Mouse (Mus musculus) megakaryocyte progenitor cell, adult 5-6 weeks (primary cell): ENCODE data around the gene Kcnn4. TPM values are rescaled to one million over a fixed set of nuclear protein-coding genes. Genes with fewer than 3 reads are reported as not detected.
A peak's percentile ranks its signal among the peaks of the same experiment; 100 is the strongest.

Source experiments
- ATAC-seq: replicated peaks from 2 replicates; pipeline ENCODE4 v1.8.0; 2016; ENCODE audit warnings: mild to moderate bottlenecking, moderate TSS enrichment, inconsistent platforms; ENCODE audit not compliant: poor library complexity
- total RNA-seq, 2 experiments: library from RNA; stranded (forward) in 1 of 2; stranded (reverse) in 1 of 2; fragments of 157-497, 149-512 nt in 1 of 2; fragments of 200-1000 nt in 1 of 2; gene quantifications; 2 replicates each; pipeline versions ENCODE4 v1.2.3 to v1.2.4; 2015 to 2017

The Kcnn4 gene
- total RNA-seq, 2 experiments from 2014 or later: 28.0 to 48.6 TPM

DNA sequence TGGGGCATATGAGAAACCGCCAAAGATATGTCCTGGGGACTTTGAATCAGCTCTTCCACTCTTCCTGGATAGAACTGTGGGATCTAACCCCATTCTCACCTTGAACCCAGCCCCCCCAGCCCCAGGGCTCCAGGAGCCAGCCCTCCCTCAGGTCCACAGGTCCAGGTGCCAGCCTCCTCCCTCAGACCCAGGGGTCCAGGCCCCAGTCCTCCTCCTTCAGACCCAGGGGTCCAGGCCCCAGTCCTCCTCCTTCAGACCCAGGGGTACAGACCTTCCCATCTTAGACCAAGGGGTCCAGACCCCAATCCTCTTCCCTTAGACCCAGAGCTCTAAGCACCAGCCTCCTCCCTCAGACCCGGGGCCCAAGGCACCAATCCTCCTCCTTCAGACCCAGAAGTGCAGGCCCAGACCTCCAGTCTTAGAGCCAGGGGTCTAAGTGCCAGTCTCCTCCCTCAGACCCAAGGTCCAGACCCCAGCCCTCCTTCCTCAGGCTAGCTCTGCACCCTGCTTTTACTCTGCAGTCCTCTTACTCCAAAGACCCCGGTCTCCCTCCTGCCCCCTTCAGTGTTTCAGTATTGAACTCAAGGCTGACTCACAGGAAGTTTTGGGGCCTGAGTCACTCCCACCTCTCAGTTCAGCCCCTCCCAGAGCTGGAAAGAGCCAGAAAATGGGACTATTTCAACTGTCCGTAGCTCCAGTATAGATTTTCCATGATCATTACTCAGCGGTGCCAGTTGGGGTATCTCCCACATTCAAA, 4.6 kb upstream of the Kcnn4 start:
- ATAC-seq: no peak

DNA sequence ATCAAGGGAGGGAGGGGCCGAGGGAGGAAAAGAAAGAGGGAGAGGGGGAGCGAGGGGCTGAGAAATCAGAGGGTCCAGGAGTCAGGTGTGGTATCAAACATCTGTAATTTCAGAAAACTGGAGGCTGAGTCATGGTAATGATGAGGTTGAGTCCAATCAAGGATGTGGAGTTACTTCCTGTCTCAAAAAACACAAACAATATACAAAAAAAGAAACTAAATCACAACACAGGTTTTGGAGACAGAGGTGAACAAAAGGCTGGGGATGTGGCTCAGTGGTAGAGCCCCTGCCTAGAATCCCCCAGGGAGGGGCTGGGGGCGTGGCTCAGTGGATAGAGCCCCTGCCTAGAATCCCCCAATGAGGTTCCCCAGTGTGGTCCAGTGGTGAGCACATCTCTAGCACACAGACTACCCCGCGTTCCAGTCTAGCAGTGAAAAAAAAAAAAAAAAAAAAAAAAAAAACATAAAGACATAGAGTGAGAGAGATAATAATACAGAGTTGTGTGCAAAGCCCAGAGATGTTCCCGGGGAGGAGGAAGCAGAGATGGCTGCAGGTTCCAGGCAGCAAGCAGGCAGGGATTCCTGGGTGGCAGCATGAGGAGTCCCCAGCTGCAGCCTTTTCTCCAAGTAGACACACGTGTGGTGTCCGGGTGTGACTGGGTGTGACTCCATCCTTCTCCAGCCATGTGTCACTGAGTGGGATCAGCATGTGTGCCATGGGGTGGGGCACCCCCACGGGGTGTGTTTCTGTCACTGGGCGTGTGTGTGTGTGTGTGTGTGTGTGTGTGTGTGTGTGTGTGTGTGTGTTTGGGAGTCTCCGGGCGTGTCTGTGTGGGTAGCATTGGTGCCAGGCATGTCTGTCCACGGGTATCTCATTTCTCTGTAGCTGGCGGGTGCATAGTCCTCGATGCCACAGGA, 3.1 kb upstream of the Kcnn4 start:
- ATAC-seq: no peak

DNA sequence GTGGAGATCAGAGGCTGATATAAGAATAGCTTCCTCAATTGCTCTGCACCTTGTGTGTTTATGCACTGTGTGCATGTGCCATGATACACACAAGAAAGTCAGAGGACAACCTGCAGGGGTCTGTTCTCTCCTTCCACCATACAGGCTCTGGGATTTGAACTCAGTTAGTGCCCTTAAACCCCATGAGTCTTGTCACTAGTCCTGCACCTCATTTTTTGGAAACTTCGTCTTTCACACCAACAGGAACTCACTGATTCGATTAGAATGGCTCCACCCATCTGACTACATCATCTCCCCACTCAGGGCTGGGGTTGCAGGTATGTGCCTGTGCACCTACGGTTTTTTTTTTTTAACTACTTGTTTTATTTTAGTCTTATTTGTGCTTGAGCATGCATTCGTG, 1.8 kb upstream of the Kcnn4 start:
- no peak for ATAC-seq

DNA sequence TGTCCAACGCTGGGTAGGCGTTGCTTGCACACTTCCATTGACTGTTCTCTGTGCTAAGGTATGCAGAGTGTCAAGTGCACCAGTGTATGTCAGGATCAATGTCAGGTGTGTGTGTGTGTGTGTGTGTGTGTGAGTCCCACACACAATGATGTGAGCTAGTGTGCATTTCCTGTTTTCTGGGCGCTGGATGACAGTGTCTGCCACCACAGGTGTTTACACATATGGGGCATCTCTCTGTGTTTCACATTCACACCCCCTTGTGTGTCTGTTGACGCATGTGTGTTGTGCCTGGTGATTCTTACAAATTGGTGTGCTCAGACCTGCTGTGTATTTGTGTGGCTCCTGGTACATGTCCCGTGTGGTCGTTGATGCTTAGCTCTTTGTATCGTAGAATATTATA, 1.1 kb upstream of the Kcnn4 start:
- ATAC-seq: no peak

DNA sequence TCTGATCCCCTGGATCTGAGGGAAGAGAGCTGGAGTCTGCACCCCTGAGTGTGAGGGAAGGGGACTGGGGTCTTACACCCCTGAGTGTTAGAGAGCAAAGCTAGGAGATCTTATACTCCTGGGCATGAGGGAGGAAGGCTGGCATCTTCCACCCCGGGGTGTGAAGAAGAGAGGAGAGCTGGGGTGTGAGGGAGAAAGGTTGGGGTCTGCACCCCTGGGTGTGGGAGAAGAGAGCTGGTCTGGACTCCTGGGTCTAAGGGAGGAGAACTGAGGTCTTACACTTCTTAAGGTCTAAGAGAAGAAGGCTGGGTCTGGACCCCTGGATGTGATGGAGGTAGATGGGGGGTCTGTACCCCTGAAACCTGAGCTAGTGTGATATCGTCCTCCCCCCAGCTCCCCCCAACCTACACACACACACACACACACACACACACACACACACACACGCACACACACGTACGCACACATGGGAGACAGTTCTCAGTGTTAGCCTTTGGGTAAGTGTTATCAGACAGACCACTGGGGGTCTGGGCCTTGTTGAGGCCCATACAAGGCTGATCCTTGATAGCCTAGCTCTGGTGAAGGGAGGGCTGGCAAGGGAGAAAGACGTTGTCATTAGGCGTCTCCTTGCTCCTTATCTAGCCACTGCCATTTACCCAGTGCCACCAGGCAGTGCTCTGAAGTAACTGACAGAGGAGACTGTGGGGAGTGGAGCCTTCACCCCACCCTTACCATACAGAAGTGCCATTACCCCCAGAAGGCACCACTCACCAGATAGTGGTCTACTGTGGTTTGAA, 1.1 kb downstream of the Kcnn4 start:
- ATAC-seq: peak; percentile 40

DNA sequence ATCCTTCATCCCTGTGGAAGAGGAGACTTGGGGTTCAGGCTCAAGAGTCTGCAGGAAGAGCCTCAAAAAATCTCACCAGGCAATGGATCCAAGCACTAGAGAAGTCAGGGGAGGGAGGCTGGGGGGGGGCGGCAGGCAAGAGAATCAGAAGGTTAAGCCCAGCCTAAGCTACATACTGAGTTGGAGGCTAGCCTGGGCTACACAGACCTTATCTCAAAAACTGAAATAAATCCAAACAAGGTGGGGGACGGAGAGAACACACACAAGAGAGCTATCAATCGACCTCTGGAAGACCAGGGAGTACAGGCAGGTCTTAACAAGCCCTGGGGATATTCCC, 1.7 kb downstream of the Kcnn4 start:
- no peak for ATAC-seq

DNA sequence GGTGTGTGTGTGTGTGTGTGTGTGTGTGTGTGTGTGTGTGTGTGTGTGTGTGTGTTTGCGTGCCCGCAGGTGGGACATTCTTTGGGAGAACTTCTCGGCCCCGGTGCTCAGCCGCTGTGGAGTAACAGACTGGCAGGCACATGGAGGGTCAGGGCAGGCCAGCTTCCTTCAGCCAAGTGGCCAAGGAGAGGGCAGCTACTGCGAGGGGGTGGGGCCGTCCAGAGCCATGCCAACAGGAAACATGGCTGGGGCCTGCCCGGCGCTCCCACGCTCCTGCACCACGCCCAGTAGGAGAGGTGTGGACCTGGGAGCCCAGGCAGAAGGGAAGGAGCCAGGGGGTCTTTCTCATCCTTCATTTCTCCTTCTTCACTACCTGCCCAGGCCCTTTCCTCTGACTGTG, 2.2 kb downstream of the Kcnn4 start:
- no peak for ATAC-seq

DNA sequence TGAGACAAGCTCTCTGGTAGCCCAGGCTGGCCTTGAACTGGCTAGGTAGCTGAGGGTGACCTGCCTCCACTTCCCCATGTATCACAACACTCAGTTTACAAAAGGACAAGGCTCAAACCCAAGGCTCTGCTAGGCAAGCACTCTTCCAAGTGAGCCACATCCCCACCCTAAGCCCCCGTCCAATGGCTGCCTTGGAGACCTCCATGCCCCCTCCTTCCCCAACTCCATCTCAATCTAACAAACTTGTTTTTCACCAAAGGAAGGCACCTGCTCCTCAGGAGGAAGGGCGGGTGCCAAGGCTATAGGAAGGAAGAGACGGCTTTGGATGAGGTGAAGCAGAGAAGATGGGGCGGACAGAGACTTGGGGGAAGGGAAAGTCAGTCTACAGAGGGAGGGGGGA, 2.7 kb downstream of the Kcnn4 start:
- no peak for ATAC-seq

DNA sequence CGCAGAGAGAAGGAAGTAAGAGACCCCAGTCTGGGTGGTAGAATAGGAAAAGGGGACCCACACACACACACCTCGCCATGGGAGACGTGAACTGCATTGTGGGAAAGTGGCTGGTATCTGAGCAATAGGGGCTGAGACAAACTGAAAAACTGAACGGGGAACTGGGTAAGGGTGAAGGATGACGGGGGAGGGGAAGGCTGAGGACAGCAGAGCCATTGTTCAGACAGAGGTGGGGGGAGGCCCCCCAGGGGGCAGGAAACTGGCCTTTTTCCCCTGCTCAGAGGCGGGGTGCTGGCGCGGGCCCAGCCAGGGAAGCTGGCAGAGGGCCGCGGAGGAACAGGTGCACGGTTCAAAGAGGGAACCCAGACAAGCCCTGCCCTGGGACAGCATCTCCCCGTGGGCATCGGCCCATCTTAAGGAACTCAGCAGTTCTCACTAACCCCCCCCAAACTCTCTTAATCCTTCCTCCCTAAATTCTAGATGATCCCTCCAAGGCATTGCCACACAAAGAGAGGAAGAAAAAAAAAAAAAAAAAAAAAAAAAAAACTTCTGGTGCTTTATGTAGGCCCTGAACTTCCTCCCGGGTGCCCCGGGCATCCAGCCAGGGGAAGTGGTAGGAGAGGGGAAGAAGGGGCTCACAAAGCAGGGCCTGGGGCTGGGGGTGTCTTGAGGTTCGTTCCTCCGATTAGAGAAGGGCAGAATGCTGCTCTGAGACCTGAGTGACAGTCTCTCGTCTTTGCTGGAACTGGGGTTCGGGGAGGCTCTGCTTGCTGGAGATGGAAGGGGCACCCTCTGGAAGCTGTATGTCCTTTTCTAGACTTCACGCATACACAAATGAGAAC, 3.7 kb downstream of the Kcnn4 start:
- peak; percentile 23 for ATAC-seq

DNA sequence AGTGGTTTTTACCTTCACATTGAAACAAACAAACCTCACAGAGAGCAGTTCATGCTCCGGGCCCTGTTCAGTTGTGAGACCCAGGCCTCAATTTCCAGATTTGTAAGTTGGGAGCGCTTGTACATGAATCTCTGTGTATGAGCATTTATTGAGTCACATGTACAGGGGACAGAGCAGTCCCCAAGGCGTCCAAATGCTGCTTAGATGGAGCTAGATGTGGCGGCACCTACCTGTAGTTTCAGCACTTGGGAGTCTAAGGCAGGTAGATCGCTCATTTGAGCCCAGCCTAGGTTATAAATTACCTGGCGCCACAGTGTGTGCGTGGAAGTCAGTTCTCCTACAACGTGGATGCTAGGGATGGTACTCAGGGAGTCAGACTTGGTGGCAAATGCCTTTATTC, 6.4 kb downstream of the Kcnn4 start:
- no peak for ATAC-seq

DNA sequence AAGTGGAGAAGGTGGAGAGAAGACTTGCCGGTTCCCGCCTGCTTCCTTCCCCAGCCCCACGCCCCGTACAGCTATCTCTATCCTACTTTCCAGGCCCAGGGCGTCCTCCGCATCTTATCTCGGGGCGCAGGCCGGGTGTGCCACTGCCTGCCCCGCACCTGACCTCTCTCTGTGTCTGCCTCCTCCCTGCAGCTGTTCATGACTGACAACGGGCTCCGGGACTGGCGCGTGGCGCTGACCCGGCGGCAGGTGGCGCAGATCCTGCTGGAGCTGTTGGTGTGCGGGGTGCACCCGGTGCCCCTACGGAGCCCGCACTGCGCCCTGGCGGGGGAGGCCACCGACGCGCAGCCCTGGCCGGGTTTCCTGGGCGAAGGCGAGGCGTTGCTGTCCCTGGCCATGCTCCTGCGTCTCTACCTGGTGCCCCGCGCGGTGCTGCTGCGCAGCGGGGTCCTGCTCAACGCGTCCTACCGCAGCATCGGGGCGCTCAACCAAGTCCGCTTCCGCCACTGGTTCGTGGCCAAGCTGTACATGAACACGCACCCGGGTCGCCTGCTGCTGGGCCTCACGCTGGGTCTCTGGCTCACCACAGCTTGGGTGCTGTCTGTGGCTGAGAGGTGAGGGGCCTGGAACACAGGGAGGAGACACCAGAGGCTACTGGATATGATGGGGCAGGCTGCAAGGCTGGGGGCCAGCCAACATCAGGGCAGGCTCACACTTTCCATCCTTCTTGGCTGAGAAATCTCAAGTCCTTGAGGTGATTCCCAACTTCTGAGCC, 7.2 kb downstream of the Kcnn4 start:
- ATAC-seq: peak; percentile 69

DNA sequence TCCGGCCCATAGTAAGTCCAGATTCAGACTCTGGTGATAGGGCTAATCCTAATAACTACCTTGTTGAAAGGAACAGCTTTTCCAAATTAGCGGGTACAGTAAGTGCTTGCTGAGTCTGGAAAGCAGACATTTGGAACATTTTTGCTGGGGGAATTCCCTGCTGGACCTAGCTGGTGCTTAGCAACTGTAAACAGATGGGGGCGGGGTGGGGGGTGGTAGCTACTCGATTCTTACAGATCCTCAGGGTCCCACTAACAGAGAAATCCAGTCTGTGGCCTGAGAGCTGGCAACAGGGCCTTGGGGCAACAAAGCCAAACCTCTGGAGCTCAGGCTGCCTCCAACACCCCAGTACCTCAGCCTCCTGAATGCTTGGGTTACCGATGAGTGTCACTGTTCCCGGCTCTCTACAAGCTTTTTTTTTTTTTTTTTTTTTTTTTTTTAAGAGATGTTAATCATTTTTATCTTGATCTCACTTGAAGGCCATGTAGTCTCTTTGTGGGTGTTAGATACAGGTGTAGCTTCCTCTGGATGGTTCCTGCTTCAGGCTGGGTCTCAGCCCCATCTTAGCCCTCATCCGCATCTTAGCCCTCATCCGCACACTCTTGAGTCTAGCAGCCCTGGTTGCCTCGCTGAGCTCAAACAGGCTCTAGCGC, 8.1 kb downstream of the Kcnn4 start:
- no peak for ATAC-seq

DNA sequence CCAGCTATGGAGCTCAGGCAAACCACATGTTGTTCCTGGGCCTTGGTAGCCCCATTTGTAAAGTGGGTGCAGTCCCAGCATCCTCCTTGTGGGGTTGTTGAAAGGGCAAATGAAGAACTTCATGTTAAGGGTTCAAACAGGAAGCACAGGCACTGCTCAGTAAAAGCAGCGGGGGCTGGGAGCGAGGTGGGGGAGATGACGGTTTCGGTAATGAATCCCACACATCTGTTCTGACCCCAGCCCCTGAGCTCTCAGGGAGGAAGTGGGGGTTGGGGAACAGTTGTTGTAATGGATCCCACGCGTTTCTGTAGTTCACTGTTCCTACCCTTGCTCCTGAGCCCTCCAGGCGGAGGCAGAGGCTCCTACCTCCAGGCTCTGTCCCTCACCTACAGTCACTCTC, 9.9 kb downstream of the Kcnn4 start:
- peak; percentile 17 for ATAC-seq

DNA sequence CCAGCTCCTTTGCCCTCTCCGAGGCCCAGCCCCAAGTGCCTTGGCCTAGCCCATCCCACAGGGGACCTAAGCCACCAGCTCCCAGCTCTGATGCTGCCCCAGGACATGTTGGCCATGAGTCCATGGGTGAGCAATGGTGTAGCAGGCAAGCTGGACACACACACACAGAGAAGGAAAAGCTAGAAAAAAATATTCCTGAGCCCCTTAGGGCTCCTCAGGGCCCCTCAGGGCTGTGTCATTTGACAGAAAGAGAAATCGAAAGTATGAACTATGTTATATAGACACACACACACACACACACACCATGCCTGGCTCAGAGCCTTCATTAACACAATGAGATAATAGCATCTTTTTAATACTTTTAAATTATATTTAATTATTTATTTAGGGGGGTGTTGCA, 10.3 kb downstream of the Kcnn4 start:
- ATAC-seq: no peak

DNA sequence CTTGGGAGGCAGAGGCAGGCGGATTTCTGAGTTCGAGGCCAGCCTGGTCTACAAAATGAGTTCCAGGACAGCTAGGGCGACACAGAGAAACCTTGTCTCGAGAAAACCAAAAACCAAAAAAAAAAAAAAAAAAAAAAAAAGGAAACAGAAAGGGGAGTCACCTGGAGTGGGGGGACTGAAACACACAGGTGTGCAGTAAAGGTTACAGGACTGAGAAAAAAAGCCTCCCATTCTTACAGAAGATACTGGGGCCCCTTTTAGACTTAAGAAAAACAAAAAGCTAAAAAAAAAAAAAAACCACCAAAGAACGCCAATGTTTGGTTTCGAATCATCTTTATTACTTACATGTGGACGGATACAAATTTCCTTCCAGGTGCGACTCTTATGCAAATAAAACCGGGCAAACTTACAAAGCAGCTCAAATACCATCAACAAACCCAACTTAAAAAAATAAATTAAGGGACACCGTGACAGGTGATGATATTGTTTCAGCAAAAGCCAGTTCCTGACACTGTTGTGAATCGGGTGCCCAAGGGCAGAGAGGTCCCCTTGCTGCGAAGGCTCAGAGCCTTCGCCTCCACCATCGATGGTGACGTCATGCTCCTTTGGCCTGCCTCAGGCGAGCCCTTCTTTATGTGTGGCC, 12.8 kb downstream of the Kcnn4 start:
- ATAC-seq: no peak

DNA sequence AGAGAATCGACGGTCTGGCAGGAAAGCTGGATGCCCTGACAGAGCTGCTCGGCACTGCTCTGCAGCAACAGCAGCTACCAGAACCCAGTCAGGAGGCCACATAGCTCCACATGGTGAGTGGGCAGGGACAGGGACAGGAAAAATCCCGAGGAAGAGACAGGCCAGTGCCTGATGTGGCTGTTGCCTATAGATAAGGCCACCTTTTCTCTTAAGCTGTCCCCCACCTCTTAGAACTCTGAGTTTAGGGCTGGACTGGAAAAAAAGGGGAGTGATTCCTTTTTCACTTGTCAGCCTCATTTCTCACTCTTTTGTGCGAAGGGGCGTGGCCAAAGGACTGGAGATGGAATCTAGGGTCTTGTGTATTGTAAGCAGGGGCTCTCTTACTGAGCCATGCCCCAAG, 14.0 kb downstream of the Kcnn4 start:
- 0 out of 2 replicates have a peak, but pooled peaks have one; percentile 5 for ATAC-seq

DNA sequence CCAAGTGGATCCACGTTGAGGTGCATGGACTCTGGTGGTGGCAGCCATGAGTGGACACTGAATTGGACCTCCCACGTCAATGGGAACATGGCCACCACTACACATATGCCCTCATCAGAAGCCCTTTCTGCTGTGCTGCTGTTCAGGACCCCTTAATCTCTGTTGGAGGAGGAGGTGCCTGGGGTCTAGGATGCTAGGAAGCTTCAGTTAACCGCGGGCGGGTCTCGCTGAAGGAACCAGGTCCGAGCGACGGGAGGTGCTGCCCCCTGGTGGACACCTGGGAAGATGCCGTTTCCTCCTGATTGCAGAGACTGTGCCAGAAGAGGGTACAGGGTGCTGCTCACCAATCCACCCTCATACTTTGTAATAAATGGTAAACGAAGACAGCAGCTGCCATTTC, 14.8 kb downstream of the Kcnn4 start:
- peak; percentile 40 for ATAC-seq

DNA sequence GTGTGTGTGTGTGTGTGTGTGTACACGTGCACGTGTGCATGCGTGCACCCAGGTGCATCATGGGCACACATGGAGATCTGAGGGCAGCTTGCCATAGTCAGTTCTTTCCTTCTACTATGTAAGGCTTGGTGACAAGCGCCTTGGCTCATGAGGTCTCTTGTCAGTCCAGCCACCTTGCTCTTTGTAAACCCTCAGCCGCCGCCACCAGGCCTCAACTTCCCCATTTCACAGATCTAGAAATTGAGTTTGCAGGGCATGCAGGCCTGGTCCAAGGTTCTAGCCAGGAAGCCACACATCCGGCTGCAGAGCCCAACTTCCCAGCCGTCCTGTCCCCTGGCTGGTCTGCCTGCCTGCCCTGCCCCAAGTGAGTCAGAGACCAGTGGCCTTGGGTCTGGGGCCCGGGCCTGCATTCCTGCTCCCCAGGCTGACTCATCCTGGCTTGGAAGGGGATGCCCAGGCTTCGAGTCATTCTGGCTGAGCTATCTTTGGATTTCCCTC, 17.0 kb downstream of the Kcnn4 start:
- peak; percentile 47 for ATAC-seq
